Mouse (Mus musculus) limb, embryonic 10.5 days (tissue): ENCODE results near the gene Tinagl1. TPM values are rescaled to one million over a fixed set of nuclear protein-coding genes. Genes with fewer than 3 reads are reported as not detected.
A peak's percentile ranks its signal among the peaks of the same experiment; 100 is the strongest.

ENCODE experiments used
- DNase-seq: peaks from one replicate; pipeline ENCODE4 v3.0.0-alpha.2; 2017; ENCODE audit warnings: low spot score
- H3K27ac ChIP-seq: fragments of 300-500 bp; sonication (generic); 2 replicates; pipeline ENCODE4 v1.5.1; 2016; ENCODE audit warnings: mild to moderate bottlenecking
- H3K27me3 ChIP-seq: fragments of 300-500 bp; sonication (generic); 2 replicates; pipeline ENCODE4 v1.6.1; 2016; ENCODE audit warnings: low read depth, mild to moderate bottlenecking; ENCODE audit not compliant: poor library complexity, severe bottlenecking
- H3K36me3 ChIP-seq: fragments of 300-500 bp; sonication (generic); 2 replicates; pipeline ENCODE4 v1.6.1; 2016; ENCODE audit warnings: mild to moderate bottlenecking, moderate library complexity
- H3K4me1 ChIP-seq: fragments of 300-500 bp; sonication (generic); 2 replicates; pipeline ENCODE4 v1.6.1; 2016
- H3K4me3 ChIP-seq: fragments of 300-500 bp; sonication (generic); 2 replicates; pipeline ENCODE4 v1.5.1; 2016; ENCODE audit warnings: mild to moderate bottlenecking, moderate library complexity
- H3K9me3 ChIP-seq: fragments of 300-500 bp; sonication (generic); replicated peaks from 2 replicates; pipeline ENCODE4 v1.6.1; 2016; ENCODE audit warnings: mild to moderate bottlenecking
- WGBS: fragments of 180-500 bp; shearing (Covaris S2); methylation state at CpG from one replicate; pipeline ENCODE4 v1.1.7; 2016; 5-methylcytosine and 5-hydroxymethylcytosine counted together
- polyA plus RNA-seq: library from polyadenylated mRNA; unstranded; fragments of >200 nt; fragmentation: Nextera tagmentation; extraction: Ambion mirVana; gene quantifications from 2 replicates; pipeline ENCODE4 v1.2.1, GENCODE M21; 2016

Gene Tinagl1
- polyA plus RNA-seq, 1 experiment from 2014 or later: 8.1 TPM

- no peak for DNase-seq
- 0 out of 2 replicates have a peak, but pooled peaks cover 4% of the 10 kb centered on the region for H3K27me3 ChIP-seq
- peaks cover 36% of the 10 kb centered on the region for H3K4me1 ChIP-seq
- WGBS: 85% methylated on average over 10 of the region's 10 CpGs
- no peak overlapping the region for H3K27ac ChIP-seq
- no peak overlapping the region for H3K4me3 ChIP-seq
- H3K36me3 ChIP-seq: peaks cover 35% of the 10 kb centered on the region
- H3K9me3 ChIP-seq: no peaks in the 10 kb centered on the region
Observed at GRCm38 (mm10) chr4:130130082-130130481, 44.8 kb downstream of the Tinagl1 start.

- Histone ChIP-seq H3K27me3 (0 out of 2 replicates have a peak, but pooled peaks cover 4% of the 10 kb centered on the region), H3K27ac (no peak overlapping the region), H3K9me3 (no peaks in the 10 kb centered on the region), H3K36me3 (peaks cover 47% of the 10 kb centered on the region), H3K4me3 (no peak overlapping the region), H3K4me1 (peaks cover 27% of the 10 kb centered on the region)
- no peak for DNase-seq
- WGBS: 79% methylated on average over 5 of the region's 5 CpGs
Observed at GRCm38 (mm10) chr4:130128907-130129306, 46.0 kb downstream of the Tinagl1 start.

- no peak for DNase-seq
- Histone ChIP-seq H3K9me3 (no peaks in the 10 kb centered on the region), H3K36me3 (peaks cover 76% of the 10 kb centered on the region), H3K4me3 (no peak overlapping the region), H3K27me3 (no peaks in the 10 kb centered on the region), H3K27ac (peak overlapping the region; percentile 32; the same call in 1 of the 2 replicates), H3K4me1 (peaks cover 25% of the 10 kb centered on the region)
- 47% methylated on average over 5 of the region's 5 CpGs for WGBS
Observed at GRCm38 (mm10) chr4:130125935-130126334, 49.0 kb downstream of the Tinagl1 start.

GRCm38 (mm10) chr4:130125164-130125563 is 49.8 kb downstream of the Tinagl1 start:
- DNase-seq: no peak
- peaks cover 19% of the 10 kb centered on the region for H3K4me1 ChIP-seq
- H3K36me3 ChIP-seq: peaks cover 80% of the 10 kb centered on the region
- H3K27me3 ChIP-seq: no peaks in the 10 kb centered on the region
- H3K27ac ChIP-seq: no peak overlapping the region
- WGBS: 95% methylated on average over 6 of the region's 6 CpGs
- H3K9me3 ChIP-seq: no peaks in the 10 kb centered on the region
- no peak overlapping the region for H3K4me3 ChIP-seq

- Histone ChIP-seq H3K4me1 (peaks cover 19% of the 10 kb centered on the region), H3K27ac (no peak overlapping the region), H3K27me3 (no peaks in the 10 kb centered on the region), H3K9me3 (no peaks in the 10 kb centered on the region), H3K4me3 (no peak overlapping the region), H3K36me3 (peaks cover 80% of the 10 kb centered on the region)
- WGBS: 91% methylated on average over 4 of the region's 4 CpGs
- no peak for DNase-seq
Observed at GRCm38 (mm10) chr4:130124110-130124509, 50.8 kb downstream of the Tinagl1 start.

GRCm38 (mm10) chr4:130123020-130123419 is 51.9 kb downstream of the Tinagl1 start:
- DNase-seq: no peak
- H3K4me3 ChIP-seq: no peak overlapping the region
- no peaks in the 10 kb centered on the region for H3K27me3 ChIP-seq
- 80% methylated on average over 5 of the region's 5 CpGs for WGBS
- H3K4me1 ChIP-seq: peaks cover 19% of the 10 kb centered on the region
- H3K36me3 ChIP-seq: peaks cover 74% of the 10 kb centered on the region
- no peak overlapping the region for H3K27ac ChIP-seq
- no peaks in the 10 kb centered on the region for H3K9me3 ChIP-seq

- Histone ChIP-seq H3K27me3 (no peaks in the 10 kb centered on the region), H3K36me3 (peaks cover 63% of the 10 kb centered on the region), H3K27ac (no peak overlapping the region), H3K4me1 (peaks cover 13% of the 10 kb centered on the region), H3K4me3 (no peak overlapping the region), H3K9me3 (no peaks in the 10 kb centered on the region)
- WGBS: 83% methylated on average over 8 of the region's 8 CpGs
- DNase-seq: no peak
Observed at GRCm38 (mm10) chr4:130121560-130121959, 53.4 kb downstream of the Tinagl1 start.

- Histone ChIP-seq H3K4me3 (no peak overlapping the region), H3K27me3 (no peaks in the 10 kb centered on the region), H3K27ac (no peak overlapping the region), H3K4me1 (peaks cover 6% of the 10 kb centered on the region), H3K36me3 (peaks cover 56% of the 10 kb centered on the region), H3K9me3 (no peaks in the 10 kb centered on the region)
- WGBS: 84% methylated on average over 4 of the region's 4 CpGs
- no peak for DNase-seq
Observed at GRCm38 (mm10) chr4:130120752-130121151, 54.2 kb downstream of the Tinagl1 start.

Other genes starting within 250 kb of the Tinagl1 start
- 0.06 TPM in 1 of 2 replicates, not detected in the other for gene Spocd1, start 245.9 kb downstream of the Tinagl1 start, polyA plus RNA-seq
- gene Adgrb2, start 190.3 kb downstream of the Tinagl1 start, polyA plus RNA-seq: 0.45 and 0.84 TPM in 2 replicates
- gene Col16a1, start 127.3 kb downstream of the Tinagl1 start, polyA plus RNA-seq: 3.9 and 10.2 TPM in 2 replicates
- 71.4 and 73.4 TPM in 2 replicates for gene Pef1, start 72.6 kb downstream of the Tinagl1 start, polyA plus RNA-seq
- gene Hcrtr1, start 35.8 kb downstream of the Tinagl1 start, polyA plus RNA-seq: 0.18 TPM in 1 of 2 replicates, not detected in the other
- gene Gm853, start 47.3 kb upstream of the Tinagl1 start, polyA plus RNA-seq: not detected in 2 replicates
- gene Serinc2, start 104.1 kb upstream of the Tinagl1 start, polyA plus RNA-seq: 15.2 and 71.5 TPM in 2 replicates
- 2.2 and 3.0 TPM in 2 replicates for gene Fabp3, start 133.5 kb upstream of the Tinagl1 start, polyA plus RNA-seq
- not detected in 2 replicates for gene Gm10570, start 133.6 kb upstream of the Tinagl1 start, polyA plus RNA-seq
- 72.9 and 73.5 TPM in 2 replicates for gene Zcchc17, start 184.8 kb upstream of the Tinagl1 start, polyA plus RNA-seq
- 254 and 257 TPM in 2 replicates for gene Snrnp40, start 185.0 kb upstream of the Tinagl1 start, polyA plus RNA-seq